Mouse (Mus musculus): ENCODE data around the gene Gcnt2.

The Gcnt2 gene

GRCm38 (mm10) chr13:40908044-40908443, 48.5 kb downstream of the Gcnt2 start:
- DNase-seq, result no peak

- no peak for DNase-seq
Measured at GRCm38 (mm10) chr13:40909060-40909459, 49.5 kb downstream of the Gcnt2 start.

GRCm38 (mm10) chr13:40910047-40910446, 50.5 kb downstream of the Gcnt2 start:
- DNase-seq, result no peak

- DNase-seq, result peak; percentile 94
Measured at GRCm38 (mm10) chr13:40911951-40912350, 52.4 kb downstream of the Gcnt2 start.

- DNase-seq, result no peak
Measured at GRCm38 (mm10) chr13:40913395-40914018, 54.0 kb downstream of the Gcnt2 start.

- DNase-seq, result peak; percentile 89
Measured at GRCm38 (mm10) chr13:40914053-40914585, 54.6 kb downstream of the Gcnt2 start.

- no peak for DNase-seq
Measured at GRCm38 (mm10) chr13:40916321-40917160, 57.0 kb downstream of the Gcnt2 start.

GRCm38 (mm10) chr13:40917161-40918091, 57.9 kb downstream of the Gcnt2 start:
- peak; percentile 97 for DNase-seq

- peak; percentile 97 for DNase-seq
Measured at GRCm38 (mm10) chr13:40921326-40922059, 61.9 kb downstream of the Gcnt2 start.

- peak; percentile 55 for DNase-seq
Measured at GRCm38 (mm10) chr13:40922311-40922877, 62.8 kb downstream of the Gcnt2 start.

- DNase-seq, result peak; percentile 37
Measured at GRCm38 (mm10) chr13:40923756-40924315, 64.3 kb downstream of the Gcnt2 start.

- peak; percentile 48 for DNase-seq
Measured at GRCm38 (mm10) chr13:40928192-40928898, 68.8 kb downstream of the Gcnt2 start.

- DNase-seq, result peak; percentile 87
Measured at GRCm38 (mm10) chr13:40931871-40932270, 72.3 kb downstream of the Gcnt2 start.

GRCm38 (mm10) chr13:40932573-40932972, 73.0 kb downstream of the Gcnt2 start:
- peak; percentile 66 for DNase-seq

GRCm38 (mm10) chr13:40934341-40934740, 74.8 kb downstream of the Gcnt2 start:
- DNase-seq, result peak; percentile 73

- peak; percentile 79 for DNase-seq
Measured at GRCm38 (mm10) chr13:40937586-40937985, 78.0 kb downstream of the Gcnt2 start.

- DNase-seq, result peak; percentile 90
Measured at GRCm38 (mm10) chr13:40938485-40939357, 79.2 kb downstream of the Gcnt2 start.

GRCm38 (mm10) chr13:40943066-40943465, 83.5 kb downstream of the Gcnt2 start:
- peak; percentile 33 for DNase-seq

- peak; percentile 85 for DNase-seq
Measured at GRCm38 (mm10) chr13:40943936-40944335, 84.4 kb downstream of the Gcnt2 start.

- peak; percentile 82 for DNase-seq
Measured at GRCm38 (mm10) chr13:40944346-40944745, 84.8 kb downstream of the Gcnt2 start.

Data from heart, adult 11 months (tissue).